Comparison of ENCODE assay signal across 10 mouse cellular contexts in the genomic region with DNA sequence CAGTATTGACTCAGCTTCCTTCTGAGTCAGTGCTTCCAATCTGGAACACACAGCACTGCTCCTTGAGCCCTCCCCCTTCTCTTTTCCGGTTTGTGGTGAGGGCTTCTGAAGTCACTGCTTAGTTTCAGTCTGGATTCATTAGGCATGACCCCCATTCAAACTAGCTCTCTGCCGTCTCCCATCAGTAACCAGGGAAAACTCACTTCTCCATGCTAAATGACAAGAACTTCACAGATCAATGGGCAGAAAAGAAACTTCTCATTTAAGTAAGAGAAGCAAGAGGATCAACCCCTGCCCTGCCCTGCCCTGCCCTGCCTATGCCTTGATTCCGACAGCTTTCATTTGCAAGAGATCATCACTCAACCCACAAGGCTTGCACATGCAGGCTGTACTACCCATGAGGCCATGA.
DNase-seq lines count a peak whose midpoint lies in the region; ATAC-seq lines count a peak whose summit lies in the region.
"Had no signal": no experiment of that assay in that cellular context is flagged by ENCODE, and none has a peak within 500 bp of the region (broad histone marks: within the 10 kb centered on the region; RNA-seq: fewer than 3 reads in every experiment).

No protein-coding gene starts in this region.

- WGBS in midbrain, embryonic 16.5 days, result 11% methylated on average over 3 of the region's 3 CpGs
- 18% methylated on average over 3 of the region's 3 CpGs for WGBS in midbrain, embryonic 15.5 days

- H3K27ac ChIP-seq in midbrain, embryonic 16.5 days (ENCODE audit: low read length), result no peak overlapping the region
- H3K27ac ChIP-seq in midbrain, embryonic 15.5 days, result no peak overlapping the region
- H3K27ac ChIP-seq: liver, embryonic 14.5 days had no signal

- H3K27me3 ChIP-seq in midbrain, embryonic 16.5 days (ENCODE audit: control insufficient read depth, insufficient read depth, low read depth, low read length), result no peaks in the 10 kb centered on the region
- H3K27me3 ChIP-seq in midbrain, embryonic 15.5 days (replicated peaks), result no peaks in the 10 kb centered on the region
- no peaks in the 10 kb centered on the region for H3K27me3 ChIP-seq in splenic B cell, adult 2 months (ENCODE audit: control insufficient read depth, insufficient read depth, low read length, poor library complexity, severe bottlenecking)

- DNase-seq in heart, adult 18-20 months, result peak; percentile 22 to 23
- no peak for DNase-seq in heart, postnatal 36 days
- DNase-seq in induced T-regulatory cell, adult 2 months (ENCODE audit: low read depth), result peak; percentile 67
- peak; percentile 84 for DNase-seq in splenic B cell, adult 2 months (ENCODE audit: low read depth, low spot score)
- DNase-seq in adrenal gland, postnatal 14 days, result no peak
- DNase-seq in thymus, adult 18-20 months, result no peak
- DNase-seq: right cerebral cortex, postnatal 25 days had no signal

- peaks cover 11% of the 10 kb centered on the region for H3K4me1 ChIP-seq in midbrain, embryonic 16.5 days (ENCODE audit: control insufficient read depth, insufficient read depth, low read length)
- peaks cover 16% of the 10 kb centered on the region for H3K4me1 ChIP-seq in midbrain, embryonic 15.5 days

- H3K4me3 ChIP-seq in midbrain, embryonic 16.5 days (ENCODE audit: low read depth, low read length), result no peak overlapping the region
- no peak overlapping the region for H3K4me3 ChIP-seq in midbrain, embryonic 15.5 days

- no peaks in the 10 kb centered on the region for H3K9me3 ChIP-seq in midbrain, embryonic 16.5 days (replicated peaks; ENCODE audit: control insufficient read depth, low read length, poor library complexity, severe bottlenecking)
- H3K9me3 ChIP-seq in midbrain, embryonic 15.5 days, result no peaks in the 10 kb centered on the region

- no peak overlapping the region for H3K4me2 ChIP-seq in midbrain, embryonic 16.5 days (ENCODE audit: low read length)
- no peak overlapping the region for H3K4me2 ChIP-seq in midbrain, embryonic 15.5 days

- intact Hi-C loops in heart, postnatal 36 days (cut with DNase I), result loop anchor here (5.0 kb wide), 2 partner anchors 51 to 86 kb away; no protein-coding TSS in a partner anchor

- no peak overlapping the region for H3K9ac ChIP-seq in midbrain, embryonic 16.5 days (ENCODE audit: low read depth, low read length)
- H3K9ac ChIP-seq in midbrain, embryonic 15.5 days, result no peak overlapping the region
- H3K9ac ChIP-seq: liver, embryonic 14.5 days had no signal

- ATAC-seq in midbrain, embryonic 16.5 days, result peak; percentile 34; the same call in 1 of the 2 replicates
- no peak for ATAC-seq in midbrain, embryonic 15.5 days (replicated peaks)

- H3K36me3 ChIP-seq in midbrain, embryonic 16.5 days (ENCODE audit: control insufficient read depth, insufficient read depth, low read length), result no peaks in the 10 kb centered on the region
- no peaks in the 10 kb centered on the region for H3K36me3 ChIP-seq in midbrain, embryonic 15.5 days (replicated peaks)
- no peaks in the 10 kb centered on the region for H3K36me3 ChIP-seq in splenic B cell, adult 2 months (ENCODE audit: control insufficient read depth, insufficient read depth, low read length, poor library complexity, severe bottlenecking)

Comparison
In these comparisons a context has a peak if more than half of its experiments do, and no peak if none do; other contexts are left out.
1. DNase-seq: peak in heart, adult 18-20 months (2 of 2), induced T-regulatory cell, adult 2 months (single experiment) and splenic B cell, adult 2 months (single experiment); none in heart, postnatal 36 days (0 of 2), adrenal gland, postnatal 14 days (single experiment) and thymus, adult 18-20 months (0 of 2).